Mouse (Mus musculus) adrenal gland, postnatal 25 days (tissue): ENCODE measurements around the gene Rbfox1. TPM values are rescaled to one million over a fixed set of nuclear protein-coding genes. Genes with fewer than 3 reads are reported as not detected.

ENCODE experiments used
- DNase-seq: peaks from one replicate; pipeline ENCODE4 v3.0.0; 2021; ENCODE audit warnings: mixed read lengths
- total RNA-seq: library from RNA; stranded (reverse); gene quantifications from 2 replicates; pipeline ENCODE4 v1.2.3, GENCODE M21; 2021

The Rbfox1 gene
- total RNA-seq, 1 experiment from 2014 or later = 1.7 TPM

GRCm38 (mm10) chr16:6686076-6686757 is 801.1 kb downstream of the Rbfox1 start:
- DNase-seq = no peak

DNA sequence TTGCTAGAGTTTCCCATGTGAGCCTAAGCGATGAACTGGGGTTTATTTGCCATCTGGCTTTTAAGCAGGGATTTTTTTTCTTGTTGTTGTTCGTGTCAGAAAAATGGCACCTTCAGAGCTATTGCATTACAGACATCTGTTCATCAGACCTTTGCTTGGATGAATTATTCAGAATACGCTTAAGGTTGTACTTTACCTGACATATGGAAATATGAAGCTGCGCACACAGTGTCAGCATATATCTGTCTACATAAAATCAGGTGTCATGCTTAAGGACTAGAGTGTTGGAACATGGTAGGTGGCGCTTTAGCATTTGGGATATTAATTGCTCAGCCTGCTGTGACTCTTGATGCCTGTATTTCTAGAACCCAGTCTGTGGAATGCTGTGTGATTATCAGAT is 819.7 kb downstream of the Rbfox1 start:
- no peak for DNase-seq

- DNase-seq = no peak
Measured at GRCm38 (mm10) chr16:6712341-6712740, 827.2 kb downstream of the Rbfox1 start.

DNA sequence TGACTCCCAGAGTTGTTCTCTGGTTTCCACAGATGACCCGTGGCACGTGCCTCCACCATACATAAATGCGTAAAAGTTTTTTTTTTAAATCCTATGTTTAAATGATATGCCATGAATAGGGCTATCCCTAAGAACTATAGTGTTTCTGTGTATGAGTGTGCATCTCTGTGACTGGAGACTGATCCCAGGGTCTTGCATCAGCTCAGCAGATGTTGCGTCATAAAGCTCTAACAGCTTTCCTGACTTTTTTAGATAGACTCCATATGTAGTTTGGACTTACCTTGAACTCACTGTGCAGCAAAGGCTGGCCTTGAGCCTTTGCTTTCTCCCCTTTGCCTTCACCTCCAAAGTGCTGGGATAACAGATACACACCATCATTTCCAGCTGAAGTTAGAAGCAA is 830.1 kb downstream of the Rbfox1 start:
- DNase-seq = no peak

GRCm38 (mm10) chr16:6716214-6716911 is 831.2 kb downstream of the Rbfox1 start:
- DNase-seq = peak; percentile 54

- no peak for DNase-seq
Measured at GRCm38 (mm10) chr16:6719027-6719426, 833.9 kb downstream of the Rbfox1 start.

GRCm38 (mm10) chr16:6732646-6733045 is 847.5 kb downstream of the Rbfox1 start:
- DNase-seq = no peak

DNA sequence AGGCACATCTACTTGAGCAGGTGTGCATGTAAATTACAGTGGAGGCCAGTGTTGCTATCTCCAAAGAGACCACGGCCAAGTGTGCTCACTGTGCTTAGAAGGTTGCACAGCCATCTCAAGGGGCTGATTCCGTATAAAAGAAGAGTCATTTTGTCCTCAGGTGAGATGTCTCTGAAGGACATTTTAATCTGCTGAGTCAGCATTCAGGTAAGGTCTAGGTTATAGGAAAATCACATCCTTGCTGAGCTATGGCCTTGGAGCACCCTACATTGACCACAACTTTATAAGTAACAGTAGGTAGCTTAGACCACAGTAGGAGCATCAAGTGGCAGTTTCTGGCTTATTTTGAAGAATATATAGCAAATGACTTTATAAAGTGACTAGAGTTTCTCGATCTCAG is 848.3 kb downstream of the Rbfox1 start:
- no peak for DNase-seq

DNA sequence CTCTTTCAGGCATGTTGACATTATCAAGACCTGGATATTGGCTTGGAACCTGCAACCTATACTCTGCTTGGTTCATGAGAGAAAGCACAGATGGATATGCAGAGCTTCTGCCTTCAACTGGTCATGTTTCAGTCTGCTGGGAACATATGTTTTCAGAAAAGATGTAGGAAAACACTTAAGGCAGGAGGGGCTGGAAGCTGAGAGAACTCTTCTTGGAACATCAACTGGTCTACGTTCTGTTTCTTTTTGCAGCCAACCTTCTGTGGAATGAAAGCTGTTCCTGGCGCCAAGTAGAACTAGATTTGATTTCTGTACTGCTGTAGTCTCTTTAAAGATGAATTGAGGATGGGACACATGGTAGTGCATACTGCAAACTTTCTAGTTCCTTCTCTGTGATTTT is 851.4 kb downstream of the Rbfox1 start:
- DNase-seq = no peak

DNA sequence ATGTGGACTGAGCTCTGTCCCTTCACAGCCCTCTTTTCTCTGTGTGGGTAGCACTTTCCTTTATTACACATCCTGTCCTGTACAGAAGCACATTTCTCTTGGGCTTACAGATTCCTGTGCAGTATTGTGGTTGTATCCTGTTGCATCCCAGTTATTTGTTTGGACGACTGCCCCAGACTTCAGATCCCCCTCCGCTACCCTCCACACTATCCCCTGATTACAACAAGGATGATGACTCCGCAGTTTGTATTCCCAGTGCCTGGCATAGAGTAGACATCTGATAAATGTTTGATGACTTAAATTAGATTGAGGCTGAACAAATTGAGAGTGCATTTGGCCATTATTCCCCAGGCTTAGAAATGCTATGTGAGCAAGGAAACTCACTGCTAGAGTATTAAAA is 851.8 kb downstream of the Rbfox1 start:
- no peak for DNase-seq

- no peak for DNase-seq
Measured at GRCm38 (mm10) chr16:6746116-6746515, 861.0 kb downstream of the Rbfox1 start.

DNA sequence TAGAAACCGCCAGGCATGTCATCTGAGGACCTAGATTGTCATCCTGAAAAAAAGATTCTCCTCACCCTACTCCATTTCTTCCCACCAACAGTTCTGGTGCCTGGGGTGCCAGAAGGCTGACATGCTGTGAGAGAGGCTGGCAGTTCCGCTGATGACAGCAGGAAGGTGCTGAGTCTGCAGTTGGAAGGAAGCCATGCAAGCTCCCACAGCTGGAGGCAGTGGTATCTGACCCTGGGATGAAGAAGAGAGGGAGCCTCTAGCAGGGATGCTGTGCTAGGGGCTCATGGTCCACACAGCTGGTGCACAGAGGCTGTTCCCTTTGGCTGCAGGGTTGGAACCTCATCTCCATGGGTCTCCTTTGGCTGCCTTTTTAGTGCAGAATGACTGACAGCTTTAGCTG is 865.3 kb downstream of the Rbfox1 start:
- no peak for DNase-seq

DNA sequence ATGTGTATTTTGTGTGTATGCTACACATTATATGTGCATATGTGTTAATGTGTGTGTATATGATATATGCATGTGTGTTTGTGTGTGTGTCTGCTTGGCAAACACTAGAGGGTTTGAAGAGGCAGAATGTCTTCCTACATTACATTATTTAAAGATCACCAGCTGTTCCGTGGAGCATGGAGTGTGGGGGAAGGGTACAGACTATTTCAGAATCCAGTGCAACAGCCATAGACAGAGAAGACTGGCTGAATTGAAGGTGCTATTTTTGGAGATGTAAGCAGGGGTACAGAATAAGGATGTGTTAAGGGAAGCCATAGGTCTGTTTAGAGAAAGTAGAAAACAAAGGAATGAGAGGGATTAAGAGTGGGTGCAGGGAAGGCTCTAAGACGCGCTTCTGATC is 869.7 kb downstream of the Rbfox1 start:
- DNase-seq = no peak

- no peak for DNase-seq
Measured at GRCm38 (mm10) chr16:6769495-6770237, 884.5 kb downstream of the Rbfox1 start.

DNA sequence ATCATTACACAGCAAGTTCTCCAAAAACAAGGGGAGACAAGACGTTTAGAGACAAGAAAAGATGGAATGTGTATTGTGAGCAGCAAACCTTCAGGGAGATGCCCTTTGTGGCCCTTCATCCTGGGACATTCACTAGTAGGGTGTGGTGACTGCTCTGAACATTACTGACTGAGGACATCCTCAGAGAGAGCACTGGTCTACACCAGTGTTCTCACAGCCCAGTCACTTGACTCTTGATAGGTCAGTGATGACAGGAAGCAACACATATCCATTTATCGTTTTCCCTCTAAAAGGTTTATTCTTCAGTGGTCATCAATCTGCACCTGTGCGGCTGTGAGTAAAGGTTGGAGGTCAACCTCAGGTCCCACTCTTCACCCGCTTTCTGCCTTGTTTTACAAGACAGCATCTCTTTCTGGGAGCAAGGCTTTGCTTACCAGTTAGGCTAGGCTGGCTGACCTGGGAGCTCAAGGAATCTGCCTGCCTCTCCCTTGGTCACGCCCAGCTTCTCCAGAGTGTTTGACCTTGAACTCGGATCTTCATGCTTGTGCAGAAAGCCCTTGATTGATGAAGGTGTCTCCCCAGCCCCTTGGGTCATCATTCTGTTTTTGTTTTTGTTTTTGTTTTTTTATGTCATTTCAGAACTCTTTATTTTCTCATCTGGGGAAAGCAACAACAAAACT is 892.5 kb downstream of the Rbfox1 start:
- no peak for DNase-seq

GRCm38 (mm10) chr16:6784144-6784543 is 899.0 kb downstream of the Rbfox1 start:
- no peak for DNase-seq

- no peak for DNase-seq
Measured at GRCm38 (mm10) chr16:6785026-6785425, 899.9 kb downstream of the Rbfox1 start.

- no peak for DNase-seq
Measured at GRCm38 (mm10) chr16:6791218-6791617, 906.1 kb downstream of the Rbfox1 start.

DNA sequence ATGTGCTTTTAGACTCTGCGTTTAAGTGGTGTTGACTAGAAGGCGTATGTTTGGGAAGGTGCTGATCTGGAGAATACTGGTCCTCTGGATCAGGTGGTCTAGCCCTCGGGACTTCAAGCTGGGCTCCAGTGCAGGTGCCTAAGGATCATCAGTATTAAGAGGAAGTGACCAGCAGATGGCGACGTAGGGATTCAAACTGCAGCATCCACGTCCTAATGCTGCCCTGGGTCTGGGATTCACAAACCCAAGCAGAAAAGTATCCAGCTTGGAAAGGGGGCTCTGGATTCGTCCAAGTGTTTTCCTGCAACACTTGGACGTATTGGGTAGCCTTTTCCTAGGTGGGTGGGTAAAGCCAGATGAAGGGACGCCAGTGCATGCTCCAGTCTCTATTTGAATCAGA is 906.5 kb downstream of the Rbfox1 start:
- DNase-seq = peak; percentile 42

DNA sequence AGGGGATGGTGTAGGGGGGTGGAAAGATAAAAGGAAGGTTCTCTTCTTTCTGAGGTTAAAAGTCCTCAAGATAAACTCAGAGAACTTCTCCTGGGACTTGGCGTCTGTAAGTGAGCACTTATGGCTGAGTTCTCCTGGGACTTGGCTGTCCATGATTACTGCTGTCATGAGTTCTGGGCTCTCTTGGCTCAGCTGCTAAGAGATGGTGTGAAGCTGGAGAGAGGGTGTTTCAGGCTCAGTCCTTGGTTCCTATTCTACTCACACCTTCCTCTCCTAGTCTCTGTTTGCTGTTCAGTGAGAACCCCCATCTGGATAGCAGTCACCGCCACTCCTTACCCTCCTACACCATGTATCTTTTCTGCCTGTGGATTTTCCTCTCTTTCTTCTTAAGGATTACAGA is 921.1 kb downstream of the Rbfox1 start:
- no peak for DNase-seq

- DNase-seq = no peak
Measured at GRCm38 (mm10) chr16:6807835-6808234, 922.7 kb downstream of the Rbfox1 start.

DNA sequence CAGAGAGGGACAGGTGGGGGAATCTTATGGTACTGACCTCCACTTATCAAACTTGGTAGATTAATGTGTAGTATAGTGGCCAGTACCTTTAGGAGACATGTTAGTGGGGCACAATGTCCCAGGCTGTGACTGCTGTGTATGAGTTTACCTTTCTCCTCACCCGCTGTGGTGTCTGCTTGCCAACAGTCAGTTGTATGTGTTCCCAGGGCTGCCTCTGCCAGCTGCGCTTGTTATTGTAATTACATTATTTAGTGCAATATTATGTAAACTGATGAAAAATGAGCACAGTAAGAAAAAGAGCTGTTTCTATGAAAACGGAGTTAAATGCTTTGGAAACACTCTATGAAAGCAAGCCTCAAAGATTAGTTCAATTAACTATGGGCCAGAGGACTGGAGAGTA is 928.7 kb downstream of the Rbfox1 start:
- DNase-seq = no peak

- DNase-seq = no peak
Measured at GRCm38 (mm10) chr16:6821741-6822140, 936.6 kb downstream of the Rbfox1 start.
